Mouse (Mus musculus) activated CD4-positive, CD25-positive, alpha-beta regulatory T cell, adult 4 months (primary cell): ENCODE measurements at regions not wholly inside any gene's neighbourhood (a gene's known extent, or its start where the extent isn't known, plus 50 kb on each side); places are given as distances from the start of the nearest gene placed in this dataset.
A peak's percentile ranks its signal among the peaks of the same experiment; 100 is the strongest.

Source experiments
- ATAC-seq: one replicate; pipeline ENCODE4 v1.8.0; 2017

DNA sequence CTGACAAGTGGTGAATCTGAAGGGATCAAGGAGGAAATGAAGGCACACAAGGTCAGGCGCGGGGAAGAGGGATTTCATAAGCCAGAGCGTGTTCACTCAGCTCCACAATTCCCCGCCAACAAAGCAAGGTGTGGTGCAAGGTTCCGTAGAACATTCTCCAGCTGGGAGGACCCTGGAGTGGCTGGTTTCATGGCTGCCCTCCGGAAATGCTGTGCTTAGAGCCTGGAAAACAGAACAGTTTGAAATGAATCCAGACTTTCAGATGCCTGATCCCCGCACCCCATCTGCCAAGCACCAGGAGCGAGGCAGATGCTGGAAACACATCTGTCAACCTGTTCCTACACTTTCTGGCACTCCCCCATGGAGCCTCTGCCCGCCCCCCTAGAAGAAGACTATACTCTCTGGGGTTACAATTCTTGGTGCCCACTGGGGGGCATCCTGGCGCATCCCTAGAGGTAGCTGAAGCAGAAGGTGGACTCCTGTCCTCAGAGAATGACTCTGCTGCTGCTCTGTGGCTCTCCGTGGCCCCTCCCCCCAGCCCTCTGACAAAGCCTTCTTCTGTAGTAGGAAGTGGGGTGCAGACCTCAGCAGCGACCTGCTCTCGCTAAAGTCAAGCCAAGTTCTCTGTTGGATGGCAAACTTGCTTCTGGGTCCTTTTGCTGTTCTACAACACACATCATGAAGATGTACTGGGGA is 54.5 kb upstream of the Mafb start:
- ATAC-seq = peak; percentile 28

DNA sequence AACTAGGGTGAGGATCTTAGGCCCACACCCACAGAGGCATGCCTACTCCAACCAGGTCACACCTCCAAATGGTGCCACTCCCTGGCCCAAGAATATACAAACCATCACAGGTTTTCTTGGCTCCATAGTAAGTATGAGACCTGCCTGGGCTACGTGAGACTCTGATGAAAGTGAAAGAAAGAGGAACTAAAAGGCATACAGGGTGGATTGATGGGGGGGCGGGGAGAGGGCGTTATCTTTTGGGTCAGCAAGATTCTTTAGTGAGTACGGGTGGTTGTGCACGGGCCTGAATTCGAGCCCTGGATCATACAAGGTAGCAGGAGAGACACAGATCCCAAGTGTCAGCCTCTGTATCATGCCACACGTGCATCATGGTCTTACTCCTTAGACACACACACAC is 57.6 kb upstream of the Mafb start:
- no peak for ATAC-seq

DNA sequence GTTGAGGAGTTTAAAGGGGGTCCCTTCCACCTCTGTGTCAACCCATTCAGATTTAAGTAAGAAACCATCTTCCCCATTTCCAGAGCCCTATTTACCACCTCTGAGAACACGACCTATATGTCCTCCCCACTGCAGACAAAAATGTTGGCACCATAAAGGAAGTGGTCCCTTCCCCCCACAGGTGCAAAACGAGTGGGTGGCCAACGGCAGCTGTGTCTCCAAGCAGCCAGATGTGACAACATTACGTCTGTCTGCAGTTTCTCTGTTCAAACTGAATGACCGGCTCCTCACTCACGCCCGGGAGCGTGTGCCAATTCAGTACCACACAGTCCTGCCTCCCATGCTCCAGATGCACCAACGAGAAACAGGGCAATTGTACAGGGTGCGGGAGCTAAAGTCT is 60.6 kb upstream of the Mafb start:
- no peak for ATAC-seq

DNA sequence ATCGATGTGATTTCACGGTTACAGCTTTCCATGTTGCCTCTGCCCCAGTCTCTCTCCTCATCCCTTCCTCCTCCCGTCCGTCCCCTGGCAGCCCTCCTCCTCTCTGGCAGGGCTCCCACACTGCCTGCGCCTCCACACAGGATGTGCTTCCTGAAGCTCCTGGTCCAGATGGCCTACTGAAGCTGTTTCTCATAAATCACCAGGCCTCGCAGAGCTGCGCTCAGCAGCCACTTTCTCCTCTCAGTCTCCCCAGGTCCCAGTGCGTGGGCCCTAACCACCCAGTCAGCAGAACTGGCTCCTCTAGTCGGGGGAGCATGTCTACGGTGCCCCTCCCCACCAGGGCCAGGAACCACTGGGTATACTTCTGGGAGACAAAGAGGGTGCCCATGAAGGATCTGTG is 66.4 kb upstream of the Mafb start:
- no peak for ATAC-seq

DNA sequence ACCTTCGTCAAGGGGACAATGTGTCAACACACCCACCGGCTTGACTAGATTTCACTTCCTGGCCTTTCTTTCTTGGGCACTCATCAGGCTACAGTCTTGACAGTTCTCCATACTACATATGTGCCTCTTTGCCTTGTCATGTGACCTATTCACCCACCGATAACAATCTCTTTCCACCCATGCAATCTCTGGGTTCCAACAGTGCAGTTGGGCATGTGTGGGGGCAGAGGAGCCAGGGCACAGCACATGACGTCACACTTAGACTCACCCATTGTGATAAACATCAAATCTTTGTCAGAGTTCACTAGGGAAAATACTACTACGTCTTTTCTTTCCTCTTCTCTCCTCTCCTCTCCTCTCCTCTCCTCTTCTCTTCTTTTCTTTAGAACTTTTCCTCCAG is 67.8 kb upstream of the Mafb start:
- peak; percentile 46 for ATAC-seq

- ATAC-seq = no peak
Measured at GRCm38 (mm10) chr2:160435622-160436021, 68.8 kb upstream of the Mafb start.

- ATAC-seq = no peak
Measured at GRCm38 (mm10) chr2:160439028-160439427, 72.2 kb upstream of the Mafb start.

DNA sequence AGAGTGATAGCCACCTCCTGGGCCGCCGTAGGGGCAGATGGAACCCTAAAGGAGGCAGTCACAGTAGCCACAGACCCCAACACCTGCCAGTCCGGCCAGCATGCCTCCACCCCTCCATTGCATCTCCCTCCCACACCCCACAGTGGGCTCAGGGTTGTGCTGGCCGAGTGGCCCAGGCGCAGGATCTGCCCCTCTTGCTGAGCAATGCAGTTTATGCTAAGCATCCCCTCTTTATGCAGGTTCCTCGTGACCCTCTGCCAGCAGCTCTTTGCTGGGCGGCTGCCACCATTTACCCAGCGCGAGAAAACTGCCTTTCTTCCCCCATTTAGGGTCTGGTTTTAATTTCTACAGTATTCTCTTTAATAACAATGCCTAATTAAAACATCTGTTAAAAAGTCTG is 73.4 kb upstream of the Mafb start:
- no peak for ATAC-seq

GRCm38 (mm10) chr2:160451057-160451456 is 84.2 kb upstream of the Mafb start:
- no peak for ATAC-seq

DNA sequence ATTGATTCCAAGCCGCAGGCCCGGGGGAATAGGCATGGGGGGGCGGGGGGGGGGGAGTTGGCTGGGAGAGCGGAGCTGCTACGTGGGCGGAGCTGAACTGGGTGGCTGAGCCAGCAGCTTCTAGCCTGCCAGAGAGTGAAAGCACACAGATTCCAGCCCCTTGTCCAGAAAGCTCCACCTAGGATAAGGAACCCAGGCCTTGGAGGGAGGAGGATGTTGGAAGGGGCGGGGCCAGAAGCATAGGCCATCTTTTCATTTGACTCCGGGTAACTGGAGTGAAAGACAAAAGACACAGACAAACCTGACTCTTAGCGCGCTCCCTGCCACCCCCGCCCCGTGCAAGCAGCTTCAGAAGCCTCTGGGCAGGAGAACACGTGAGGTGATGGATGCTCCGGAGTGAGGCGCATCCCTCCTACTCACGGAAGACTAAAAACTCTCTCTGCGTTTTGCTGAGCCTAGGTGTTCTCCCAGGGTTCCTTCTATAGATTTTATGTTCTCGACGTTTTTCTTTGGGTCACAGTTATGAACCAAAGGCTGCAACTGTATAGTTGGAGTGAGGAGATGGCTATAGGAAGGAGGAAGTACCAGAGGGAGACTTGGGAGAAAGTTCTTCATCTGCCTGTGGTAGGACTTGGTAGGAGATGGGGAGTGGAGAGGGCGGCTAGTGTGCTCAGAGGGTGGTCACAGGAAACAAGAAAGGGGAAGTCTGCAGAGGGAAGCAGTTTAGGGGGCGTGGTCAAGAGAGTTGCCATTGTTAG is 84.8 kb upstream of the Mafb start:
- ATAC-seq = peak; percentile 68

- no peak for ATAC-seq
Measured at GRCm38 (mm10) chr2:160452239-160452530, 85.3 kb upstream of the Mafb start.

GRCm38 (mm10) chr2:160452730-160453129 is 85.9 kb upstream of the Mafb start:
- ATAC-seq = no peak

DNA sequence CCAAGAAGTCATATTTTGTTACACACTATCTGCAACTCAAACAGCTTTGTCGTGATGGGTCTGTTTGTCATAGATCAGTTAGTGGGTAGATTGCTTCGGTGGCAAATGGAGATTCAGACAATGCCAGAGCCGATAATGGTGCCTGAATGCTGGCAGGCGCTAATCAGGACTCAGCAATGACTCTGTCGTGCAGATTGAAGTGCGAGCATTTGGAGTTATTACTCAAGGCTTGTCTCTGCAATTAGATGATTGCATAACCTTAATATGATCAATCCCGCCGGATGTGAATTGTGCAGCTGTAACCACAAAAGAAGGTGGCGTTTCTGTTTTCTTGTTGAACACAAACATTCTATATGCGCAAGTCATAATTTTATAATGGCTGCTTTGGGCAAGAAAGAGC is 88.8 kb upstream of the Mafb start:
- no peak for ATAC-seq

- ATAC-seq = no peak
Measured at GRCm38 (mm10) chr2:160456681-160457080, 89.8 kb upstream of the Mafb start.

DNA sequence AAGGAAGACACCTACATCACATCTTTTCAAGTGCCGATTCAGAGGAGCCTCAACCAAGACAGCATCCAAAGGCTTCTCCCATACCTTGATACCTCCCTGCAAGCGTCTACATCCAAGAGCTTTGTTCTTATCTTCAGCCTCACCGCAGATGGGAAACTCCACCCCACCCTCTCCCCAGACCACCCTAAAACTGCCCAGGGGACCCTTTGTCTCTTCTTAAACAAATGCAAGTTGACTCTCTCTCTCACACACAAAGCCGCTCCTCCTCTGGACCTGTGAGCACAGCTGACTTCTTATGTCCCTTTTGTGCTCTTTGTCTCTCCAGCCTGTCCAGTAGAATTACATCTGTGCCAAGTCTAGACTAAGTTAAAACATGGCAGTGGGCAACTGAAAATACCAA is 104.7 kb upstream of the Mafb start:
- ATAC-seq = no peak

GRCm38 (mm10) chr2:160476181-160476580 is 109.3 kb upstream of the Mafb start:
- no peak for ATAC-seq

- ATAC-seq = no peak
Measured at GRCm38 (mm10) chr2:160479240-160479639, 112.4 kb upstream of the Mafb start.

GRCm38 (mm10) chr2:160485097-160485496 is 118.2 kb upstream of the Mafb start:
- no peak for ATAC-seq

- ATAC-seq = no peak
Measured at GRCm38 (mm10) chr2:160485515-160485914, 118.7 kb upstream of the Mafb start.

- no peak for ATAC-seq
Measured at GRCm38 (mm10) chr2:160499726-160500125, 132.9 kb upstream of the Mafb start.

DNA sequence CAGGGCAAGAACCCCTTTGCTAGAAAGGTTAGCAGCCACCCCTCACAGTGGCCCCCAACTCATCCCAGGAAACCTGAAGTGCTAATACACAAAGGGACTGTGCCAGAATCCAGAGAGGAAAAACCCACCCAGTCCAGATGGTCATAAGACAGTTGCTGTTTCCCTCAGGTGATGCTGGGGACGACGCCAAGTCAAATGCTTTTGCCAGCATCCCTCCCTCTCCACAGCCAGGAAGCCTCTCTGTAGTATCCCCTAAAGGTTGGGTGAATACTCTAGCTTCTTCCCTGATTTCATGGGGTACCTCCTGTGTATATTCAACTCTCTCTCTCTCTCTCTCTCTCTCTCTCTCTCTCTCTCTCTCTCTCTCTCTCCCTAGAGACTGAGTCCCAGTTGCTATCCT is 136.0 kb upstream of the Mafb start:
- no peak for ATAC-seq

GRCm38 (mm10) chr2:160503597-160504393 is 136.9 kb upstream of the Mafb start:
- no peak for ATAC-seq

GRCm38 (mm10) chr2:160504394-160504657 is 137.5 kb upstream of the Mafb start:
- ATAC-seq = no peak

GRCm38 (mm10) chr2:160507371-160507770 is 138.3 kb upstream of the Top1 start:
- ATAC-seq = no peak
